Mouse (Mus musculus) midbrain, embryonic 14.5 days (tissue): ENCODE measurements around the gene Ppm1g. TPM values are rescaled to one million over a fixed set of nuclear protein-coding genes. Genes with fewer than 3 reads are reported as not detected.

ENCODE experiments used
- ATAC-seq: fragments of 200-750 bp; cut with Nextera tagmentation; 2 replicates; pipeline ENCODE4 v1.8.0; 2017; ENCODE audit warnings: moderate number of reproducible peaks, moderate library complexity; ENCODE audit not compliant: low FRiP score, low TSS enrichment
- DNase-seq: peaks from one replicate; pipeline ENCODE4 v3.0.0-alpha.2; 2015
- H3K27ac ChIP-seq: fragments of 300-500 bp; sonication (generic); replicated peaks from 2 replicates; pipeline ENCODE4 v1.5.1; 2014; ENCODE audit warnings: mild to moderate bottlenecking, low read depth, low read length, moderate library complexity
- H3K27me3 ChIP-seq: fragments of 300-500 bp; sonication (generic); 2 replicates; pipeline ENCODE4 v1.6.1; 2014; ENCODE audit warnings: low read length, control low read depth, mixed read lengths; ENCODE audit not compliant: control insufficient read depth, insufficient read depth
- H3K36me3 ChIP-seq: fragments of 300-500 bp; sonication (generic); 2 replicates; pipeline ENCODE4 v1.6.1; 2014; ENCODE audit warnings: low read length, control low read depth; ENCODE audit not compliant: control insufficient read depth, insufficient read depth
- H3K4me1 ChIP-seq: fragments of 300-500 bp; sonication (generic); 2 replicates; pipeline ENCODE4 v1.6.1; 2014; ENCODE audit warnings: mild to moderate bottlenecking, antibody characterized with exemption, low read length, control low read depth; ENCODE audit not compliant: control insufficient read depth, insufficient read depth
- H3K4me2 ChIP-seq: fragments of 300-500 bp; sonication (generic); 2 replicates; pipeline ENCODE4 v1.6.1; 2014; ENCODE audit warnings: mild to moderate bottlenecking, low read length, moderate library complexity
- H3K4me3 ChIP-seq: fragments of 300-500 bp; sonication (generic); replicated peaks from 2 replicates; pipeline ENCODE4 v1.5.1; 2014; ENCODE audit warnings: low read depth, low read length
- H3K9ac ChIP-seq: fragments of 300-500 bp; sonication (generic); replicated peaks from 2 replicates; pipeline ENCODE4 v1.6.1; 2014; ENCODE audit warnings: mild to moderate bottlenecking, low read length, moderate library complexity
- H3K9me3 ChIP-seq: fragments of 300-500 bp; sonication (generic); 2 replicates; pipeline ENCODE4 v1.6.1; 2016; ENCODE audit warnings: low read length, control low read depth, mixed read lengths; ENCODE audit not compliant: control insufficient read depth
- WGBS: fragments of 180-500 bp; shearing (Covaris S2); extraction: QIAGEN DNeasy Blood & Tissue Kit; methylation state at CpG from one replicate; pipeline ENCODE4 v1.1.7; 2014; 5-methylcytosine and 5-hydroxymethylcytosine counted together
- polyA plus RNA-seq: library from polyadenylated mRNA; unstranded; fragments of >200 nt; fragmentation: Nextera tagmentation; extraction: Ambion mirVana; gene quantifications from 2 replicates; pipeline ENCODE4 v1.2.1, GENCODE M21; 2014

Ppm1g gene
- polyA plus RNA-seq, 1 experiment from 2014 or later: 162 TPM

DNA sequence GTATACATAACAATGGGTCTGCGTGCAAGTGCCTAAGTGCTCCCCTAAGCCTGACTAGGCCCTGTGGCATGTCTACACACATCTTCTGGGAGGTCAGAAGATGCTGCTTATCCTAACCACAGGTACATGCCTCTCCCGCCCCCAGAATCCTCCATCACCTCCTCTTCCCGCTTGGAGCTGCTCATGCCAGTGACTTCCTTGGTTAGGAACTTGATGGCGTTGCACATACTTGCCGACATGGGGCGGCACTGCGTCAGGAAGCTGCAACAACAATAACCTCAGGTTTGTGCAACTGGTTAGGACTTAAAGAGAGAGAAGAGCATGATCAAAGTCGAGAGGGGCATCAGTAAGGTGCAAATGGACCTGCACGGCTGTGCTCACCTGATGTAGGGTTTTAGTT lies 30.3 kb downstream of the Ppm1g start:
- Histone ChIP-seq H3K9me3 (no peaks in the 10 kb centered on the region), H3K4me3 (no peak overlapping the region), H3K36me3 (peaks cover 53% of the 10 kb centered on the region), H3K4me2 (no peak overlapping the region), H3K4me1 (peaks cover 12% of the 10 kb centered on the region), H3K27ac (no peak overlapping the region), H3K27me3 (no peaks in the 10 kb centered on the region), H3K9ac (no peak overlapping the region)
- DNase-seq: no peak
- 91% methylated on average over 9 of the region's 9 CpGs for WGBS
- no peak for ATAC-seq

DNA sequence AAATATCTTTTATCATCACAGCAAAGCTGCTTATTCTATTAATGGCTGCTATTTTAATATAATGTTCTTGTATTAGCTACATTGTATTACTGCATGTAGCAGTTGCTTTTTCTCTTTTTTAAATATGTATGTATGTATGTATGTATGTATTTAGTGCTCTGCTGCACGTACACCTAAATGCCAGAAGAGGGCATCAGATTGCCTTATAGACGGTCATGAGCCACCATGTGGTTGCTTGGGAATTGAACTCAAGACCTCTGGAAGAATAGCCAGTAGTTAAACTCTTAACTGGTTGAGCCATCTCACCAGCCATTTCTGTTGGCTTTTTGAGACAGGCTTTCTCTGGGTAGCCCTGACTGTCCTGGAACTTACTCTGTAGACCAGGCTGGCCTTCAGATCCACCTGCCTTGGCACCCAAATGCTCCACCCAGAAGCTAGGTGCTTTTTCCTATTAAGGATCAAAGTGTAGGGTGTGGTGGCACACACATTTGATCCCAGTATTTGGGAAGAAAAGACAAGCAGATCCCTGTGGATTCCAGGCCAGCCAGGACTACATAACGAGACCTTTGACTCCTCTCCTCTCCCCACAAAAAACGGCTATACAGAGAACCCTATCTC lies 32.2 kb downstream of the Ppm1g start:
- Histone ChIP-seq H3K36me3 (peaks cover 45% of the 10 kb centered on the region), H3K27me3 (no peaks in the 10 kb centered on the region), H3K4me3 (no peak overlapping the region), H3K9me3 (no peaks in the 10 kb centered on the region), H3K27ac (no peak overlapping the region), H3K4me1 (0 out of 2 replicates have a peak, but pooled peaks cover 5% of the 10 kb centered on the region), H3K4me2 (no peak overlapping the region), H3K9ac (no peak overlapping the region)
- WGBS: 82% methylated on average over 4 of the region's 4 CpGs
- ATAC-seq (no peak), DNase-seq (no peak)

DNA sequence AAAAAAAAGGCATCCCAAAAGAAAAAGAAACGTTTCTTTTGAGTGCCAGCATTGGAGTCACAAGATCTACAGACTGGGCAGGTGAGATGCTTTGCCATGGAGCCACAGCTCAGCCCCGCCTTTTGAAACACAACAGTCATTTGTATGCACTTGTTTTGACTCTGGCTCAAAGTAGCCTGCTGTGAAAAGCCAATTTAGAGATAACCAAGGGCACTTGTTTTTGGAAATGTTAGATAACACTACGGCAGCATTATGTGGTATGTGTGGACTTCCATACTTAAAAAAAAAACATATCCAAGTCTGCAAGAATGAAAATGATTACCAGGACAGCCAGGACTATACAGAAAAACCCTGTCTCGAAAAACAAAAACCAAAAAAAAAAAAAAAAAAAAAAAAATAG lies 36.8 kb downstream of the Ppm1g start:
- H3K9me3 ChIP-seq: no peaks in the 10 kb centered on the region
- peaks cover 5% of the 10 kb centered on the region; the same call in 1 of the 2 replicates for H3K4me1 ChIP-seq
- H3K4me3 ChIP-seq: no peak overlapping the region
- no peak overlapping the region for H3K4me2 ChIP-seq
- 57% methylated on average over 4 of the region's 4 CpGs for WGBS
- DNase-seq (no peak), ATAC-seq (no peak)
- no peaks in the 10 kb centered on the region for H3K27me3 ChIP-seq
- H3K27ac ChIP-seq: no peak overlapping the region
- H3K9ac ChIP-seq: no peak overlapping the region
- peaks cover 20% of the 10 kb centered on the region for H3K36me3 ChIP-seq

DNA sequence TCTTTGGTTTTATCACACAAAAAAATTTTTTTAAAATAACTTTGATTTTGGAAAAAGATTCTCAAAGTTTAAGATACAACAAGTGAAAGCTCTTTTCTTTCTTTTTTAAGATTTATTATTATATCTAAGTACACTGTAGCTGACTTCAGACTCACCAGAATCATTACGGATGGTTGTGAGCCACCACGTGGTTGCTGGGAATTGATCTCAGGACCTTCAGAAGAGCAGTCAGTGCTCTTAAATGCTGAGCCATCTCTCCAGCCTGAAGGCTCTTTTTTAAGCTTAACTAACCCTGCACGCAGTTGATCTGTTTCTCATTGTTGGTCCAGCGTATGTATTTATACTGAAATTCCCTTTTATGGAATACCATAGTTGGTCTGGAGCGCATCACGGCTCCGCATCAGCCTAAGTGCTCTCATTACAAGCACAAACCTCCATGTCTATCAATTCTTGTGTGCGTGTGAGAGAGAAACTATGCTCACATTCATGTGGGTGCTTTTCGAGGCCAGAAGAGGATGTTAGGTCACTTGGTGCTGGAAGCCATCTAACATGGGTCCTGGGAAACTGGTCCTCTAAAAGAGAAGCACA lies 39.2 kb downstream of the Ppm1g start:
- Histone ChIP-seq H3K27me3 (no peaks in the 10 kb centered on the region), H3K4me3 (no peak overlapping the region), H3K36me3 (no peaks in the 10 kb centered on the region), H3K27ac (no peak overlapping the region), H3K4me2 (no peak overlapping the region), H3K9ac (no peak overlapping the region), H3K9me3 (no peaks in the 10 kb centered on the region), H3K4me1 (peaks cover 5% of the 10 kb centered on the region; the same call in 1 of the 2 replicates)
- DNase-seq (no peak), ATAC-seq (no peak)
- WGBS: 91% methylated on average over 9 of the region's 9 CpGs

DNA sequence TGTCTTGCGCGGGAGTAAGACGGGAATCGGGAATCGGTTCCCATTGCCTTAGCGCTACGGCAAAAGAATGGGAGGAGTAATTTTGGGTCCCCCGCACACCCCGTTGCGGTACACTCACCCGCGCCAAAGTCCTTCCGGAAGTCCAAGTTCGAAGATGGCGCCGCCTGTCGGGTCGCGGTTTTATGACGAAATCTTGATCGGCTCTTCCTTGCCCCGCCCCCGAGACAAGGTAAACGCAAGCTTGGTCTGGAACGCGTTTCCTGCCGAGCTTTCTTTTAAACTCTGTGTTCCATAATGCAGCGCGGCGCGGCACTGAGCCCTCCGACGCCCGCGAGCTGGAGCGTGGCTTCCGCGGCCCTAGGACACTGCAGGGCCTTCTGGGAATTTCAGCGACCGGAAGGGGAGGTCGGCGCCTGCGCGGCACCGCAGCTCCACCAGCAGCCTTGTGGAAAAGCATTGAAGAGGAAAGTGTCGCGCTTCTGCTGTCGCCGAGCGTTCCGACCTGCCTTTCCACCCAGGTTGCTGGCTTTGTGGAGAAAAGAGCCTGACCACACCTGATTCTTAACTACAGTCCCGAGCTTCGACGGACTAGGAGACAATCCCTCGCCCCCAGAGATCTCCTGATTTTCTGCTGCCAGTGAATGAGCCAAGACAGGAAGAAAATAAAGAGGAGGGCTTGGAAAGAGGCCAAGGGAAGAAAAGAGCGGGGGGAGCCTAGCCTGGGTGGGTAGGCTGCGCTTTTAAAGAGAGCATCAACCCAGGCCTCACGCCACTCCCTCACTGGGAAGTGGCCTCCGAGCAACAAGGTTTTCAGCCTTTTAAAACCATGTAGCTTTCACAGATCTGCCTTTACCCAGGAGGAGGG lies 40.5 kb downstream of the Ppm1g start, which contains the start of the genes Gm29609 and Gtf3c2:
Gene Gm29609 (minus strand): TSS at position 146 of the 865 bp plus-strand sequence.
Gene Gtf3c2 (minus strand): TSS at position 379 of the 865 bp plus-strand sequence.
- H3K4me2 ChIP-seq: peak within 1 kb of the TSS; percentile 96
- DNase-seq (peak; percentile 98), ATAC-seq (peak; percentile 97)
- H3K4me1 ChIP-seq: peaks cover 5% of the 10 kb centered on the region; the same call in 1 of the 2 replicates
- H3K9me3 ChIP-seq: no peaks in the 10 kb centered on the region
- H3K9ac ChIP-seq: peak within 1 kb of the TSS; percentile 72
- H3K27ac ChIP-seq: peak within 1 kb of the TSS; percentile 93
- WGBS: under 1% methylated on average over 59 of the region's 59 CpGs
- peak within 1 kb of the TSS; percentile 89 for H3K4me3 ChIP-seq
- H3K27me3 ChIP-seq: no peaks in the 10 kb centered on the region
- no peaks in the 10 kb centered on the region for H3K36me3 ChIP-seq

DNA sequence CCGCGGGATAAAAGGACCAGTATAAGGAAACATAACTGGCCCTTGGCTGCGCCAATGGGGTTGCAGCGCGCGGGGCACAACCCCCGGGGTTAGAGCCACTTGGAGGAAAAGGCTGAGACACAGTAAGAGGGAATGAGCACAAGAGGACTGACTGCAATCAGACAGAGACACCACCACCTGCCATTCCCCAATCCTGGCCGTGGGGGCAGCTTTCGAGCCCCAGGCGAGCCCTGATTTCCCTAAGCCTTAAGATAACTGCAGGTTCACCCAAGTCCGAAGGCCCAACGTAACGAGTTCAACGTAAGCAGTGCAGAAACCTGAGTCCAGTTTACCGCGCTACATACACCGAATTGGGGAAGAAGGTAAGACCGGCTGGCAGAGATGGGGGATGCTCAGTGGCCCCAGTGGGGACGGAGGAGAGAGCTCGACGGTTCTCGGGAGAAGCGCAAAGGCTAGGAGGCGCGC lies 41.2 kb downstream of the Ppm1g start:
- Histone ChIP-seq H3K9me3 (no peaks in the 10 kb centered on the region), H3K27me3 (no peaks in the 10 kb centered on the region), H3K4me1 (peaks cover 5% of the 10 kb centered on the region; the same call in 1 of the 2 replicates), H3K36me3 (peaks cover 2% of the 10 kb centered on the region; the same call in 1 of the 2 replicates), H3K9ac (peak overlapping the region; percentile 72), H3K27ac (peak overlapping the region; percentile 93), H3K4me2 (peak overlapping the region; percentile 96), H3K4me3 (peak overlapping the region; percentile 89)
- ATAC-seq (peak; percentile 70), DNase-seq (no peak)
- WGBS: under 1% methylated on average over 25 of the region's 25 CpGs

DNA sequence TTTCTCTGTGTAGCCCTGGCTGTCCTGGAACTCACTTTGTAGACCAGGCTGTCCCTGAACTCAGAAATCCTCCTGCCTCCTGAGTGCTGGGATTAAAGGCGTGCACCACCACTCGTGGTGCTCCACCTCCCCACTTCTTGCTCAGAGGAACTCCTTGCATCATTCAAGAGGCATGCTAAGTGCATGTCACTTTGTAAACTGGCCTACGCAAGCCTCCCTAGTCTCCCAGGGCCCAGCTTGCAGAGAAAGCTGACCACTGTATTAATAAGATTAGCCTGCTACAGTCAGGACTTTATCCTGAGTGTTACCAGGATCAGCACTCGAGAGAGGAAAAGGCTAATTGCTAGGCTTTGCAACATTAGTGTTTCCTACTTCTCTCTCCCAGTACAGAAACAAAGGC lies 51.9 kb downstream of the Ppm1g start:
- Histone ChIP-seq H3K4me3 (no peak overlapping the region), H3K9ac (no peak overlapping the region), H3K4me1 (no peaks in the 10 kb centered on the region), H3K9me3 (no peaks in the 10 kb centered on the region), H3K36me3 (peaks cover 95% of the 10 kb centered on the region), H3K27ac (no peak overlapping the region), H3K27me3 (no peaks in the 10 kb centered on the region), H3K4me2 (no peak overlapping the region)
- DNase-seq (no peak), ATAC-seq (no peak)
- WGBS: 98% methylated on average over 4 of the region's 4 CpGs

DNA sequence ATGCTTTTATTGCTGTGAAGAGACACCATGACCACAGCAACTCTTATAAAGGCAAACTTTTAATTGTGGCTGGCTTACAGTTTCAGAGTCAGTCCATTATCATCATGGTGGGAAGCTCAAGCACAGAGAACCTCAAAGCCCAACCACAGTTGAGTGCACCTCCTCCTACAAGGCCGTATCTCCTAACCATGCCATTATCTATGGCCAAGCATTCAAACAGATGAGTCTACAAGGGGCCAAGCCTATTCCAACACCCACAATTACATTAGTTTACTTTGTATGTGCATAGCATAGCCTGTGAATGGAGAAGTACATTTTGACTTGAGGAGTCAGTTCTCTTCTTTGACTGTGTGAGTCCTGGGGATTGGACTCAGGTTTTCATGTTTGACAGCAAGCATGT lies 55.6 kb downstream of the Ppm1g start:
- 95% methylated on average over 1 of the region's 1 CpGs for WGBS
- Histone ChIP-seq H3K4me3 (no peak overlapping the region), H3K4me2 (no peak overlapping the region), H3K27me3 (no peaks in the 10 kb centered on the region), H3K36me3 (peaks cover 90% of the 10 kb centered on the region), H3K9me3 (no peaks in the 10 kb centered on the region), H3K4me1 (no peaks in the 10 kb centered on the region), H3K9ac (no peak overlapping the region), H3K27ac (no peak overlapping the region)
- ATAC-seq: no peak
- no peak for DNase-seq
